Mouse (Mus musculus) hematopoietic stem cell, adult 5-6 weeks (primary cell): Measurements from ENCODE around the gene Cd82. TPM values are rescaled to one million over a fixed set of nuclear protein-coding genes. Genes with fewer than 3 reads are reported as not detected.

Experiments
- ATAC-seq, 2 experiments: fragments of 125-278 bp in 1 of 2; replicated peaks in 1 of 2; 2 replicates each; pipeline ENCODE4 v1.8.0; 2016 to 2017; ENCODE audit warnings: inconsistent platforms in 2 of 2, mild to moderate bottlenecking in 2 of 2, moderate number of reproducible peaks in 2 of 2, low read depth in 1 of 2, moderate TSS enrichment in 1 of 2; ENCODE audit not compliant: low FRiP score in 2 of 2, poor library complexity in 2 of 2, severe bottlenecking in 2 of 2, insufficient read depth in 1 of 2, low TSS enrichment in 1 of 2
- total RNA-seq: library from RNA; stranded (forward); fragments of 172-1452, 232-1000 nt; gene quantifications from 2 replicates; pipeline ENCODE4 v1.2.3, GENCODE M21; 2017

Cd82 gene
- total RNA-seq, 1 experiment from 2014 or later = 59.6 TPM

GRCm38 (mm10) chr2:93473915-93474314, 11.0 kb upstream of the Cd82 start:
- no peak for ATAC-seq

- ATAC-seq = peak; percentile 73 to 80
Measured at GRCm38 (mm10) chr2:93470849-93471576, 8.1 kb upstream of the Cd82 start.

GRCm38 (mm10) chr2:93470127-93470526, 7.2 kb upstream of the Cd82 start:
- ATAC-seq = peak; percentile 14 to 24; a peak in 2 of 4 replicates

DNA sequence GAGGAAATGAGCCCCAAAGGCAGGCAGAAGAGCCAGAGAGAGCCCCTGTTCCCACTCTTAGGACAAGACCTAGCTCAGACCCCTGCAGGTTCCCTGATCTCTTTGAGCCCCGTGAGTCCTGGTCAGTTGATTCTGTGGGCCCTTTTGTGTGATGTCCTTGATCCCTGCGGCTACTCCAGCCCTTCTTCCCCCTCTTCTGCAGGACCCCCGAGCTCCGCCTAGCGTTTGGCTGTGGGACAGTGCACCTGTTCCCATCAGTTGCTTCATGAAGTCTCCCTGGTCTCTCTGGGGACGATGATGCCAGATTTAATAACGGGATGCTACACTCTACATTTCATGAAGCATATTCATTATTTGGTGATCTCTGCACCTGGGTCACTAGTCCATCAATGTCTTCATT, 6.2 kb upstream of the Cd82 start:
- no peak; a peak in 1 of 4 replicates for ATAC-seq

DNA sequence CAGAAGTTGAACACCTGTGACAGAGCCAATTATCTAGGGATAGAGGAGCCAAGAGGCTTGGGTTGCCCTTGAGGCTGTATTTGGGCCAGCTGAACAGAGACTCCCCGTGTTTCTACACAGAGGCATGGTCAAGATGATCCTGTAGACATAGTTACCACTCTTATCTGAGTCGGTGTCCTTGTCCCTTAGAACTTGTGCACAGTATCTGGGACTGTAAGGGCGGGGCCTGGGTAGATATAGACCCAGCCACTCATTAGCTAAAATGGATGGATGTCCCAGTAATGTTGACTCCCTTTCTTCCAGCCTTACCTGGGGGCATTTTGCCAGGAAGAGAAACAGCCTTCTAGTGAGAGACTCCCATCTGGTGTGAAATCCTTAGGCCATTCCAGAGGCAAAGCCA, 3.4 kb upstream of the Cd82 start:
- ATAC-seq = no peak

GRCm38 (mm10) chr2:93461869-93462714, 848 bp downstream of the Cd82 start:
- peak; percentile 78 to 84 for ATAC-seq

DNA sequence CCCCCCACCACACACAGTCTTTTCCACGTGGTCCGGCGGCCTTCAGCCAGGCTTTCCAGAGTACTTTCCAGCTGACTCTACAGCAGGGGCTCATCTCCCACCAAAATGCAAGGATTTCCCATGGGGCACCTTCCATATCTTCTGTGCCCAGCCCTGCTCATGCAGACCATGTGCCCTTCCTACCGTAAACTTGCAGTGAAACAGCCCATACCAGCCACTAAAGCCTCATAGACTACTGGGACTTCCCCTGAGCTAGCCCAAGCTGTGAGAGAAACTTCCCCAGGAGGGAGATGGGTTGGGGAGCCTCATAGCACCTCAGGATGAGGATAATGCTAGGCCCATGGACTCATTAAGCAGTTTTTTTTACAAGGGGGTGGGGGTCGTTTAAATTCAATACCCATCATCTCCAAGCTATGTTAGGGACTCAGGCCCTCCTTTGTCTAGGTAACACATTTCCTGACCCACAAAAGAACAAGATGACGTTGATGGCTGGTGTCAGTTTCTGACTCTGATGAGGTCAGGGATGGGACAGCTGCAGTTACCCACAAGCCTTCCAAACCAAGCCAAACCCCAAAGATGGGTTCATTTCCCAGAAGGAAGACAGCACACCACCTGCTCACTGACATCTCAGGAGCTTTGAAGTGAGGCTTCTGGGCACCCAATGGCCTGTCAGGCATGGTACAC, 2.0 kb downstream of the Cd82 start:
- no peak for ATAC-seq

- ATAC-seq = 0 out of 4 replicates have a peak, but pooled peaks have one; percentile 8 to 11
Measured at GRCm38 (mm10) chr2:93459208-93459920, 3.6 kb downstream of the Cd82 start.

DNA sequence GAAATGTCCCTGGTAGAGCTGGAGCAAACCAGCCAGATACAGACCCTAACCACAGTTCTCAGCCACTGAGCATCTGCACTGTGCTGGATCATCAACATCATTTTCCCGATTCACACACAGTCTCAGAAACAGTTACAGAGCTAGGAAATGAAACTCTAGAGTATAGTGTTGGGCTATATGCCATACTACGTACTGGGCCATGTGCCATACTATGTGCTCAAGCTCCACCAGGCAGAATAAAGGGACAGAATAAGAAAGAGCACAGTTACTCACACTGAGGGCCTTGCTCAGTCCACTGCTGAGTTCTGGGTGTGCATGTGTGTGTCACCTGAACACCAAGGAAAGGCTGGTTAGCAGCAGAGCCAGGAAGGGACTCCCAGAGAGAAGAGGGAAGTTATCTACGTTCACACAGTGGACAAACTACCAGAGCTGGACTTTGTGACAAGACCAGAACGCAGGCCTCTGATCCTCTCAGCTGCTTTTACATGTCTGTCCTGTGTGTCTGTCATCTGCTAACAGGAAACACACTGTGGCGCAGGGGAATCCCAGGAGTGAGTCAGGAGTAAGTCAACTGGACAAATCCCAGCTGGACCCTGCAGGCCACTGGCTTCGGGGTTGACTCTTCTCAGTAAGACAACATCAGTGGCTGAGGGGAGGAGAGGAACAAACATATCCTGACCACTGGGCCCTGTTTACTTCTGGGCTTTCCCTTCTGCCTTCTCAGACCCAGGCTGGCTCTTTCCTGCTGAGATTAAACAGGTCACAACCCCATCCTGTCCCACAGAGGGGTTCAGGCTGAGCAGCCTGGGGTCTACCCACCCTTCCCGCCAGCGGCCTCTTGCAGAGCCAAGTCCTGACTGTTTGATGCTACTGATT, 4.4 kb downstream of the Cd82 start:
- ATAC-seq = no peak; a peak in 1 of 4 replicates

- peak; percentile 13 to 20; a peak in 1 of 4 replicates for ATAC-seq
Measured at GRCm38 (mm10) chr2:93457426-93458130, 5.4 kb downstream of the Cd82 start.

- ATAC-seq = no peak
Measured at GRCm38 (mm10) chr2:93456140-93456539, 6.8 kb downstream of the Cd82 start.

GRCm38 (mm10) chr2:93454817-93455591, 7.9 kb downstream of the Cd82 start:
- ATAC-seq = no peak

DNA sequence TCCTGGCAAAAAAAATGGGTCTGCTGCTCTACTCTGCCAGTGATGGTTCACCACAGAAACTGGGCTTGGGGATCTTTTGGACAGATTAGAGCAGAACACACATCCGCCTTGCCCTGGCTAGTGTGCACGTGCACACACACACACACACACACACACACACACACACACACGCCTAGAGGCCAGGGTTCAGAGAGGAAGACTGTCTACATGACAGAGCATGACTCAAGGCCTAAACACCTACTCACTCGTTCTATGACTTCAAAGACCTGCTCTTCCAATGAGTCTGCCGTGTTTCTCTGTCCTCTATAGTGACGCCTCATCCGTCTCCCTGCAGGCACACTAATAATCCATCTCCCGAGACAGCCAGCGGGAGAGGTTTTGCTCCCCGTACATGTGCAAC, 8.6 kb downstream of the Cd82 start:
- peak; percentile 10 to 14; a peak in 2 of 4 replicates for ATAC-seq

- no peak for ATAC-seq
Measured at GRCm38 (mm10) chr2:93453046-93453445, 9.9 kb downstream of the Cd82 start.

GRCm38 (mm10) chr2:93452506-93452905, 10.4 kb downstream of the Cd82 start:
- ATAC-seq = no peak
